Mouse (Mus musculus): ENCODE measurements around the gene Gm7347.
"Not testable (repeated sequence)": the region's sequence is repeated elsewhere in the genome, so short reads cannot be mapped to it uniquely, and the experiment has no call there.

Gm7347 gene

DNA sequence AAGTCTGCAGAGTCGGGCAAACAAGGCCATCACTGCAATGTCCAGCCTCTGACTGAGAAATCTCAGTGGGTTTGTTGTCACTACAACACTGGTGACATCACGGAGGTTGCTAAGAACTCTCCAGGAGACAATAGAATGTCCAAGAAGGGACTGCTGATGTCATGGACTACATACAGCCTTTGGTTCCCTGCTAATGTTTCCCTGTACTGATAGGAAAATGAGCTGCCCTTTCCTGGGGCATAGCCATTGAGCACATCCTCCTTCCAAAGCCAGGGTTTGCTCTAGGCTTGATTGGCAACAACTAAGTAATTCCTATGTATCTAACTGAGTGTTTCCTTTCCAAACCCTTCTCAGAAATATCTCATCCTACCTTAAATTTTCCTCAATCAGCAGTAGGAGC is at the start of gene Gm7347:
TSS of gene Gm7347 (minus strand) at position 101 of the 400 bp plus-strand sequence.
- DNase-seq (ENCODE audit: extremely low spot score): not testable (repeated sequence)

DNA sequence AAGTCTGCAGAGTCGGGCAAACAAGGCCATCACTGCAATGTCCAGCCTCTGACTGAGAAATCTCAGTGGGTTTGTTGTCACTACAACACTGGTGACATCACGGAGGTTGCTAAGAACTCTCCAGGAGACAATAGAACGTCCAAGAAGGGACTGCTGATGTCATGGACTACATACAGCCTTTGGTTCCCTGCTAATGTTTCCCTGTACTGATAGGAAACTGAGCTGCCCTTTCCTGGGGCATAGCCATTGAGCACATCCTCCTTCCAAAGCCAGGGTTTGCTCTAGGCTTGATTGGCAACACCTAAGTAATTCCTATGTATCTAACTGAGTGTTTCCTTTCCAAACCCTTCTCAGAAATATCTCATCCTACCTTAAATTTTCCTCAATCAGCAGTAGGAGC is 46.9 kb upstream of the Gm7347 start, which contains the start of gene 5031410I06Rik:
TSS of gene 5031410I06Rik (minus strand) at position 101 of the 400 bp plus-strand sequence.
- not testable (repeated sequence) for DNase-seq (ENCODE audit: extremely low spot score)

DNA sequence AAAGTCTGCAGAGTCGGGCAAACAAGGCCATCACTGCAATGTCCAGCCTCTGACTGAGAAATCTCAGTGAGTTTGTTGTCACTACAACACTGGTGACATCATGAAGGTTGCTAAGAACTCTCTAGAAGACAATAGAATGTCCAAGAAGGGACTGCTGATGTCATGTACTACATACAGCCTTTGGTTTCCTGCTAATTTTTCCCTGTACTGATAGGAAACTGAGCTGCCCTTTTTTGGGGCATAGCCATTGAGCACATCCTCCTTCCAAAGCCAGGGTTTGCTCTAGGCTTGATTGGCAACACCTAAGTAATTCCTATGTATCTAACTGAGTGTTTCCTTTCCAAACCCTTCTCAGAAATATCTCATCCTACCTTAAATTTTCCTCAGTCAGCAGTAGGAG is 30.8 kb upstream of the Gm7347 start, which contains the start of gene Gm10471:
TSS of gene Gm10471 (minus strand) at position 101 of the 400 bp plus-strand sequence.
- DNase-seq (ENCODE audit: extremely low spot score): not testable (repeated sequence)

DNA sequence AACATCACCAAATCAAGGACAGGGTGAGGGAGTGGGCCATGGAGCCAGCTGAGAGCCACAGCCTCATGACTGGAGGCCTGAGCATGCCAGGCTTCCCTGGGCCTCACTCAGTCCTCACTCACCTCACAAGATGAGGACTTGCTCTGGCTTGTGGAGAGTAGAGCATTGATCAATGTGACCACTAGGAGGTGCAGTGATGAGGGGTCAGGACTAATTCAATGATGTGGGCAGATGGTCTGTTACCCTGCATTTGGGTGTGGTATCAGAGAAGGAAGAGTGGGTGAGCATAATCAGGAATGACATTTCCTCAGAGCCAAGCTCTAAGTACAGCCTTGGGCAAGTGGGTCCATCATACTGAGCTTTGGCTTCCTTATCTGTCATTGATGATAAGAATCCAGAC is 20.6 kb upstream of the Gm7347 start:
- DNase-seq (ENCODE audit: extremely low spot score): peak; percentile 8

DNA sequence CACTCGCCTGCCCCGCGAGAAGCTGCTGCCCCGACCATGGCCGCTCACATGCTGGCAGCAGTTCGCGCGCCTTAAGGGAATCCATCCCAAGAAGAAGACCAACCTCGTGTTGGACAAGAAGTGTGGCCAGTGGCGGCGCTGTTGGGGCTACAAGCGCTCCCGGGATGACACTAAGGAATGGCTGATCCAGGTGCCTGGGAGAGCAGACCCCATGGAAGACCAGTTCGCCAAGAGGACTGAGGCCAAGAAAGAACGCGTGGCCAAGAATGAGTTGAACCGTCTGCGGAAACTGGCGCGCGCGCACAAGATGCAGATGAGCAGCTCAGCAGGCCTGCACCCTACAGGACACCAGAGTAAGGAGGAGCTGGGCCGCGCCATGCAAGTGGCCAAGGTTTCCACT is 12.3 kb upstream of the Gm7347 start:
- DNase-seq (ENCODE audit: extremely low spot score): no peak

DNA sequence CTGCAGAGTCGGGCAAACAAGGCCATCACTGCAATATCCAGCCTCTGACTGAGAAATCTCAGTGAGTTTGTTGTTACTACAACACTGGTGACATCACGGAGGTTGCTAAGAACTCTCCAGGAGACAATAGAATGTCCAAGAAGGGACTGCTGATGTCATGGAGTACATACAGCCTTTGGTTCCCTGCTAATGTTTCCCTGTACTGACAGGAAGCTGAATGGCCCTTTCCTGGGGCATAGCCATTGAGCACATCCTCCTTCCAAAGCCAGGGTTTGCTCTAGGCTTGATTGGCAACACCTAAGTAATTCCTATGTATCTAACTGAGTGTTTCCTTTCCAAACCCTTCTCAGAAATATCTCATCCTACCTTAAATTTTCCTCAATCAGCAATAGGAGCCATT is 18.9 kb downstream of the Gm7347 start, which contains the start of gene Speer4a:
TSS of gene Speer4a (minus strand) at position 101 of the 400 bp plus-strand sequence.
- DNase-seq (ENCODE audit: extremely low spot score): not testable (repeated sequence)

DNA sequence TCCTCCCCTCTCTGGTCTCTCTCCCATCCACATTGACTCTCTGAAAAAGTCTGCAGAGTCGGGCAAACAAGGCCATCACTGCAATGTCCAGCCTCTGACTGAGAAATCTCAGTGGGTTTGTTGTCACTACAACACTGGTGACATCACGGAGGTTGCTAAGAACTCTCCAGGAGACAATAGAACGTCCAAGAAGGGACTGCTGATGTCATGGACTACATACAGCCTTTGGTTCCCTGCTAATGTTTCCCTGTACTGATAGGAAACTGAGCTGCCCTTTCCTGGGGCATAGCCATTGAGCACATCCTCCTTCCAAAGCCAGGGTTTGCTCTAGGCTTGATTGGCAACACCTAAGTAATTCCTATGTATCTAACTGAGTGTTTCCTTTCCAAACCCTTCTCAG is 35.6 kb downstream of the Gm7347 start, which contains the start of gene Gm5862:
TSS of gene Gm5862 (minus strand) at position 101 of the 400 bp plus-strand sequence.
- DNase-seq (ENCODE audit: extremely low spot score): not testable (repeated sequence)

DNA sequence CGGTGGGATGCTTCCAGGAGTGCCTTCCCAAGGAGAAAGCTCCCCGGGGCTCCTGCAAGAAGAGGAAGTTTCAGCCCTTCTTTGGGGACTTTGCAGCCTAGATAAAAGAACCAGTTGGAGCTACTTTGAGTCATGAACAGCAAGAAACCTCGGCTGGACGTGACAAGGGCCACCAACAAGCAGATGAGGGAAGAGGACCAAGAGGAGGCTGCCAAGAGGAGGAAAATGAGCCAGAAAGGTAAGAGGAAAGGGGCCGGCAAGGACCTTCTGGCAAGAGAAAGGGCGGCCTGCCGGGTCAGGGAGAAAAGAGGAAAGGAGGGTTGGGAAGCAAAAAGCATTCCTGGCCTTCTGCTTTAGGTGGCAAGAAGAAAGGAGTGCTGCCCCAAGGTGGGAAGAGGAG is 50.7 kb downstream of the Gm7347 start:
- not testable (repeated sequence) for DNase-seq (ENCODE audit: extremely low spot score)

DNA sequence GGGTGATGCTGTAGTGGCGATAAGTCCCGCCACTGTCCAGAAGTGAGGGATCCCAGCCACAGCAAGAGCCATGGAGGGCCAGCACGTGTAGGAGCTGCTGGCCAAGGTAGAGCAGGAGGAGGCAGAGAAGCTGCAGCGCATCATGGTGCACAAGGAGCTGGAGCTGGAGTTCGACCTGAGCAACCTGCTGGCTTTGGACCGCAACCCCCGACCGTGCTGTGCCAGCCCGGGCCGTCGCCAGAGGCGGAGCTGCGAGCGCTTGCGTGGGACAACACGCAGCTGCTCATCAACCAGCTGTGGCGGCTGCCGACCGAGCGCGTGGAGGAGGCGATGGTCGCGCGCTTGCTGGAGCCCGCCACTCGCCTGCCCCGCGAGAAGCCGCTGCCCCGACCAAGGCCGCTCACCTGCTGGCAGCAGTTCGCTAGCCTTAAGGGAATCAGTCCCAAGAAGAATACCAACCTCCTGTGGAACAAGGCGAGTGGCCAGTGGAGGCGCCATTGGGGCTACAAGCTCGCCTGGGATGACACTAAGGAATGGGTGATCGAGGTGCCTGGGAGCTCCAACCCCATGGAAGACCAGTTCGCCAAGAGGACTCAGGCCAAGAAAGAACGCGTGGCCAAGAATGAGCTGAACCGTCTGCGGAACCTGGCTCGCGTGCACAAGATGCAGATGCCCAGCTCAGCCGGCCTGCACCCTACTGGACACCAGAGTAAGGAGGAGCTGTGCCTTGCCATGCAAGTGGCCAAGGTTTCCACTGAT is 51.3 kb downstream of the Gm7347 start:
- DNase-seq (ENCODE audit: extremely low spot score): peak; percentile 74

DNA sequence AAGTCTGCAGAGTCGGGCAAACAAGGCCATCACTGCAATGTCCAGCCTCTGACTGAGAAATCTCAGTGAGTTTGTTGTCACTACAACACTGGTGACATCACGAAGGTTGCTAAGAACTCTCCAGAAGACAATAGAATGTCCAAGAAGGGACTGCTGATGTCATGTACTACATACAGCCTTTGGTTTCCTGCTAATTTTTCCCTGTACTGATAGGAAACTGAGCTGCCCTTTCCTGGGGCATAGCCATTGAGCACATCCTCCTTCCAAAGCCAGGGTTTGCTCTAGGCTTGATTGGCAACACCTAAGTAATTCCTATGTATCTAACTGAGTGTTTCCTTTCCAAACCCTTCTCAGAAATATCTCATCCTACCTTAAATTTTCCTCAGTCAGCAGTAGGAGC is 53.7 kb downstream of the Gm7347 start, which contains the start of gene Gm1979:
TSS of gene Gm1979 (minus strand) at position 101 of the 400 bp plus-strand sequence.
- not testable (repeated sequence) for DNase-seq (ENCODE audit: extremely low spot score)
